Mouse (Mus musculus): ENCODE measurements around the gene Eln.

GRCm38 (mm10) chr5:134780146-134780545 lies 33.0 kb upstream of the Eln start:
- TF ChIP-seq CTCF (IDR thresholded peaks at IDR 0.05; ENCODE audit: control insufficient read depth, insufficient read depth, low read length): no peak
- no peak for TF ChIP-seq POLR2A (IDR thresholded peaks at IDR 0.05; ENCODE audit: borderline replicate concordance, control insufficient read depth, low read depth, low read length)
